Comparison of ENCODE assay signal across 10 mouse cellular contexts in genomic region chr9:78078240-78078639, GRCm38 (mm10). TPM values are rescaled to one million over a fixed set of nuclear protein-coding genes. Genes with fewer than 3 reads are reported as not detected.
DNase-seq lines count a peak whose midpoint lies in the region; ATAC-seq and TF ChIP-seq lines count a peak whose summit lies in the region.
"Had no signal": no experiment of that assay in that cellular context is flagged by ENCODE, and none has a peak within 500 bp of the region (broad histone marks: within the 10 kb centered on the region; RNA-seq: fewer than 3 reads in every experiment).

No protein-coding gene starts in this region.

- H3K9ac ChIP-seq in lung, embryonic 14.5 days, result no peak overlapping the region

- H3K4me2 ChIP-seq in lung, embryonic 14.5 days, result no peak overlapping the region
- H3K4me2 ChIP-seq: heart, embryonic 11.5 days had no signal

- H3K27me3 ChIP-seq in lung, embryonic 14.5 days (ENCODE audit: insufficient read depth, low read length), result no peaks in the 10 kb centered on the region
- no peaks in the 10 kb centered on the region for H3K27me3 ChIP-seq in Patski

- 21% methylated on average over 2 of the region's 2 CpGs for WGBS in lung, embryonic 14.5 days

- peak; percentile 54 for DNase-seq in heart, adult 11 months
- DNase-seq in heart, adult 9 months (ENCODE audit: low spot score in 2 of 2), result no peak
- DNase-seq in lung, embryonic 14.5 days, result peak; percentile 58
- DNase-seq in lung, postnatal 4 days, result no peak
- no peak for DNase-seq in Patski (ENCODE audit: low read depth, low spot score)
- peak; percentile 8 for DNase-seq in mesoderm, embryonic 11.5 days (ENCODE audit: low read depth, low spot score)
- no peak for DNase-seq in gastrocnemius, adult 18-20 months (ENCODE audit: low spot score)
- no peak for DNase-seq in testis, postnatal 10 days (ENCODE audit: low spot score)

- no peaks in the 10 kb centered on the region for H3K9me3 ChIP-seq in lung, embryonic 14.5 days (ENCODE audit: low read depth, low read length)

- peak; percentile 56 for TF ChIP-seq CTCF in lung, embryonic 14.5 days (IDR thresholded peaks at IDR 0.05; ENCODE audit: low read depth)
- TF ChIP-seq CTCF in Patski (IDR thresholded peaks at IDR 0.05), result peak; percentile 71

- peaks cover 11% of the 10 kb centered on the region for H3K36me3 ChIP-seq in lung, embryonic 14.5 days (ENCODE audit: insufficient read depth)

- H3K4me1 ChIP-seq in lung, embryonic 14.5 days (ENCODE audit: insufficient read depth), result no peaks in the 10 kb centered on the region

- H3K4me3 ChIP-seq in lung, embryonic 14.5 days (ENCODE audit: low read depth, low read length), result no peak overlapping the region

- POLR2A ChIA-PET in Patski (lab: Charles Lee), result no interaction called here

- no peak for ATAC-seq in lung, embryonic 14.5 days (ENCODE audit: insufficient read depth)
- no peak for ATAC-seq in Patski

- in situ Hi-C loops in Patski (cut with MboI; ENCODE audit: low pct_unique_long_range_greater_than_20kb), result no loop called here

- CTCF ChIA-PET in Patski (lab: Charles Lee), result interaction anchor here (1.9 kb wide), 1 partner anchor 42 kb away, joined by 5 read pairs; no protein-coding TSS in a partner anchor

- H3K27ac ChIP-seq in lung, embryonic 14.5 days (ENCODE audit: low read depth), result no peak overlapping the region

RNA-seq across cellular contexts. Expression of gene Gcm1, which starts 26.5 kb away (rescaled TPM):
- 0.38 and 0.47 TPM in 2 replicates for polyA plus RNA-seq in lung, embryonic 14.5 days (2014; fragmentation: Nextera tagmentation; extraction: Ambion mirVana)
- polyA plus RNA-seq in Patski (2021), result 0.17 TPM
- not detected for total RNA-seq in gastrocnemius, adult 18-20 months (2021)
- total RNA-seq: monocyte, adult 5-6 weeks had no signal
- polyA plus RNA-seq: heart, embryonic 11.5 days had no signal

RNA-seq across cellular contexts. Expression of gene Fbxo9, which starts 30.6 kb away (rescaled TPM):
- 40.5 and 41.8 TPM in 2 replicates for polyA plus RNA-seq in lung, embryonic 14.5 days (2014; fragmentation: Nextera tagmentation; extraction: Ambion mirVana)
- 52.2 TPM for polyA plus RNA-seq in Patski (2021)
- 10 to 100 TPM; 39.6 to 43.4 TPM for total RNA-seq in gastrocnemius, adult 18-20 months (2021)

RNA-seq across cellular contexts. Expression of gene Ick, which starts 30.8 kb away (rescaled TPM):
- 22.9 and 23.2 TPM in 2 replicates for polyA plus RNA-seq in lung, embryonic 14.5 days (2014; fragmentation: Nextera tagmentation; extraction: Ambion mirVana)
- polyA plus RNA-seq in Patski (2021), result 19.0 TPM
- total RNA-seq in gastrocnemius, adult 18-20 months (2021), result 1 to 10 TPM; 4.3 to 4.7 TPM

Comparison
In these comparisons a context has a peak if more than half of its experiments do, and no peak if none do; other contexts are left out.
1. DNase-seq: peak in heart, adult 11 months (single experiment), lung, embryonic 14.5 days (single experiment) and mesoderm, embryonic 11.5 days (single experiment); none in heart, adult 9 months (0 of 2), lung, postnatal 4 days (0 of 2), Patski (single experiment), gastrocnemius, adult 18-20 months (single experiment) and testis, postnatal 10 days (single experiment).